ENCODE assay signal across 13 mouse cellular contexts in genomic region chr17:52602781-52603170, GRCm38 (mm10). TPM values are rescaled to one million over a fixed set of nuclear protein-coding genes. Genes with fewer than 3 reads are reported as not detected.
DNase-seq lines count a peak whose midpoint lies in the region; ATAC-seq and TF ChIP-seq lines count a peak whose summit lies in the region.
"Had no signal": no experiment of that assay in that cellular context is flagged by ENCODE, and none has a peak within 500 bp of the region (broad histone marks: within the 10 kb centered on the region; RNA-seq: fewer than 3 reads in every experiment).

No protein-coding gene starts in this region.

- TF ChIP-seq CTCF in cortical plate, adult 2 months (IDR thresholded peaks at IDR 0.05; ENCODE audit: extremely low read depth, insufficient read depth, low read length): no peak

- 7% methylated on average over 14 of the region's 14 CpGs for WGBS in heart, embryonic 10.5 days
- 2% methylated on average over 14 of the region's 14 CpGs for WGBS in hindbrain, embryonic 12.5 days

- H3K9me3 ChIP-seq in heart, embryonic 10.5 days: no peaks in the 10 kb centered on the region
- H3K9me3 ChIP-seq in hindbrain, embryonic 12.5 days (replicated peaks): no peaks in the 10 kb centered on the region

- peaks cover 32% of the 10 kb centered on the region for H3K27me3 ChIP-seq in heart, embryonic 10.5 days (ENCODE audit: insufficient read depth, poor library complexity, severe bottlenecking)
- H3K27me3 ChIP-seq in hindbrain, embryonic 12.5 days: peaks cover 15% of the 10 kb centered on the region

- intact Hi-C loops in heart, postnatal 14 days (cut with DNase I): no loop called here

- H3K4me3 ChIP-seq in heart, embryonic 10.5 days: peak overlapping the region; percentile 45; the same call in 1 of the 2 replicates
- H3K4me3 ChIP-seq in cortical plate, adult 2 months (ENCODE audit: insufficient read depth, low read length): peak overlapping the region; percentile 41
- H3K4me3 ChIP-seq in hindbrain, embryonic 12.5 days: peak overlapping the region; percentile 58

- H3K9ac ChIP-seq in hindbrain, embryonic 12.5 days: peak overlapping the region; percentile 80
- H3K9ac ChIP-seq: liver, postnatal 0 days had no signal

- peaks cover 15% of the 10 kb centered on the region for H3K4me1 ChIP-seq in heart, embryonic 10.5 days
- H3K4me1 ChIP-seq in cortical plate, adult 2 months (ENCODE audit: control insufficient read depth, insufficient read depth, low read length): no peaks in the 10 kb centered on the region
- no peaks in the 10 kb centered on the region for H3K4me1 ChIP-seq in hindbrain, embryonic 12.5 days

- ATAC-seq in hindbrain, embryonic 12.5 days (ENCODE audit: low FRiP score): no peak
- ATAC-seq: liver, postnatal 0 days had no signal

- H3K27ac ChIP-seq in heart, embryonic 10.5 days: no peak overlapping the region
- H3K27ac ChIP-seq in cortical plate, adult 2 months (ENCODE audit: insufficient read depth, low read length): no peak overlapping the region
- peak overlapping the region; percentile 94 for H3K27ac ChIP-seq in hindbrain, embryonic 12.5 days

- H3K36me3 ChIP-seq in heart, embryonic 10.5 days: no peaks in the 10 kb centered on the region
- H3K36me3 ChIP-seq in hindbrain, embryonic 12.5 days: no peaks in the 10 kb centered on the region

- TF ChIP-seq POLR2A in cortical plate, adult 2 months (IDR thresholded peaks at IDR 0.05; ENCODE audit: extremely low read depth, insufficient read depth, low read length): no peak

- DNase-seq in heart, embryonic 10.5 days (ENCODE audit: low spot score): no peak
- no peak for DNase-seq in heart, postnatal 14 days
- DNase-seq in naive thymus-derived CD4-positive, alpha-beta T cell, adult 2 months (ENCODE audit: low read depth): peak; percentile 35
- DNase-seq in cerebellum, adult 11 months: no peak
- no peak for DNase-seq in ovary, postnatal 14 days (ENCODE audit: low spot score)
- DNase-seq in heart, postnatal 4 days: no peak
- DNase-seq: cerebellum, adult 9-11 months; gastrocnemius, postnatal 25 days; layer of hippocampus, adult 9-11 months; liver, postnatal 0 days had no signal

- H3K4me2 ChIP-seq in hindbrain, embryonic 12.5 days (replicated peaks): peak overlapping the region; percentile 83

RNA-seq across cellular contexts. Expression of gene Kcnh8, which starts 0.3 kb away (rescaled TPM):
- 0.04 and 0.09 TPM in 2 replicates for polyA plus RNA-seq in heart, embryonic 10.5 days (2016; fragmentation: Nextera tagmentation; extraction: Ambion mirVana)
- total RNA-seq in heart, postnatal 14 days (2021): under 1 TPM in 1 of 2 experiments, not detected in 1; 0.05 TPM
- polyA plus RNA-seq in cortical plate, adult 2 months (2012; rRNA removed): 0.26 and 0.31 TPM in 2 replicates
- polyA plus RNA-seq in hindbrain, embryonic 12.5 days (2016; fragmentation: Nextera tagmentation; extraction: Ambion mirVana): 4.2 and 4.6 TPM in 2 replicates
- total RNA-seq in heart, postnatal 4 days (2021): not detected
- total RNA-seq: gastrocnemius, postnatal 25 days had no signal
- polyA plus RNA-seq: C2C12; liver, postnatal 0 days had no signal
